Mouse (Mus musculus) c-Kit-positive CD71-positive TER-119-negative erythroid progenitor cells, embryonic 14.5 days (primary cell): Measurements from ENCODE around the gene Ncam2.

Experiments used
- DNase-seq: peaks from one replicate; pipeline ENCODE4 v3.0.0-alpha.2; 2013; ENCODE audit warnings: low read depth

Ncam2 gene

DNA sequence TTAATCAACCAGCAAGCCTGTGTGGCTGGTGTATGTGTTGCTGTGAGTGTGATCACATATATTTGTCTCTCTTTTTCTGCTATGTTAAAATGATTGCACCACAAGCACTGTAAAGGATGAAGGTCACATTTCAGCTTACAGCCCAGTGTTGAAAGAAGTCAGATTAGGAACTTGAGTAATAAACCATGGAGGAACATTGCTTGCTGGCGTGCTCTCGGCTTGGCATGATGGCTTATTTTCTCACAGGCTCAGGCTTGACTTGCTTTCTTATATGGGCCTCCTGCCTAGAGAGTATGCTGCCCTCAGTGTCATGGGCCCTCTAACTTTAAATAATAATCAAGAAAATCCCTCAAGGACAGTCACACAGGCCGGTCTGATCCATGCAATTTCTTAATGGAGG, 449.8 kb downstream of the Ncam2 start:
- DNase-seq: no peak

DNA sequence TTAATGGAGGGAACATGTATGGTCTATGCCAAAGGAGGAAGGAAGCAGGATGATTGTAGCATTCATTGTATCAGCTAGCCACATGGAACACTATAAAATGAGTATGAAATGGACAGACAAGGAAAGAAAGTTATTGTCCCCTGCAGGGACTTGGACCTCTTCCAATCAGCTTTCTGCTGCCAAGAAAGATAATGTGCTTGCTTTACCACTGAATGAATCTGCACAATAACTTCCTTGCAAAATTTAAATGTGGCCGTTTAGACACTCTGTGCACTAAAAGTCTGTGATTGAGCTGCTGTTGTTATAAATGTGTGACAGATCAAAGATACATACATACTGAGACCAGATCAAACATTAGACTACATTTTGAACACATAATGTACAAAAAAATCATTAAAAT, 451.1 kb downstream of the Ncam2 start:
- no peak for DNase-seq

GRCm38 (mm10) chr16:81656550-81656949, 456.1 kb downstream of the Ncam2 start:
- DNase-seq: no peak

DNA sequence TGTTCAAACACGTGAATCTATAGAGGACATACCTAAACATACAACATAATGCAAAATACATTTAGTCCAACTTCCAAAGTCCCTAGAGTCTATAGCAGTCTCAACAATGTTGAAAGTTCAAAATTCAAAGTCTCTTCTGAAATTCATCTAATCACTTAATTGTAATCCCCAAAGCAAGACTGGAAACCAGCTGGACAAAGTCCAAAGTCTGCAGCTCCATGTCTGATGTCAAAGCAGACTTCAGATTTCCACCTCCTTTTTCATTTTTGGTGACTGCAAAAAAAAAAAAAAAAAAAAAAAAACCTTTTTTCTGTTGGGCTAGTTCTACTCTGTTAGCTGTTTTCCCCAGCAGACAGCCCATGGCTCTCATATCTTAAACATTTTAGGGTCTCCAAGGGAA, 473.4 kb downstream of the Ncam2 start:
- no peak for DNase-seq

DNA sequence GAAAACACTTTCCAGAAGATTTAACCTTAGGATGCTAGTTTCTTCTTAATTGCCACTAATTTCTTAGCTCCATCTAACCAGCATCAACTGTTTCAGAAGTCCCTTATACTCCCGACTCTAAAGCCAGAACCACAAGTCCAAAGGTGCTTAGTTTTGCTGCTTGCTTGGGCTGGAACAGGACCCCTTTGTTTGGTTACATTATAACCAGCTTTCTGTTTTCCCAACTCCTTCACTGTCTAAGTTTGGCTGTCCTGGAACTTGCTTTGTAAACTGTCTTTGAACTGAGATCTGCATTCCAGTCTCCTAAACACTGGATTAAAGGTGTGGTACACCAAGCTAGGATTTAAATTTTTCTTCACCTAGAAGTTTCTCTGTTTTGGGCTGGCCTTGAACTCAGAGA, 475.0 kb downstream of the Ncam2 start:
- no peak for DNase-seq
